Mouse (Mus musculus) C2C12 (cell line): ENCODE results near the gene Slc25a38. TPM values are rescaled to one million over a fixed set of nuclear protein-coding genes. Genes with fewer than 3 reads are reported as not detected.

Experiments
- H3K27me3 ChIP-seq: one replicate; pipeline ENCODE4 v1.6.1; 2011; ENCODE audit not compliant: control insufficient read depth, insufficient read depth, insufficient read length
- H3K36me3 ChIP-seq: one replicate; pipeline ENCODE4 v1.6.1; 2011; ENCODE audit not compliant: control insufficient read depth, insufficient read depth
- H3K4me3 ChIP-seq: one replicate; pipeline ENCODE4 v1.5.1; 2011; ENCODE audit warnings: mild to moderate bottlenecking, control low read depth; ENCODE audit not compliant: poor library complexity, insufficient read depth, severe bottlenecking
- H3K79me2 ChIP-seq: one replicate; pipeline ENCODE4 v1.6.1; 2011; ENCODE audit not compliant: control insufficient read depth, insufficient read depth
- H3K79me3 ChIP-seq: one replicate; pipeline ENCODE4 v1.6.1; 2011; ENCODE audit warnings: low read depth, control low read depth
- H3ac ChIP-seq: one replicate; pipeline ENCODE3; 2011; ENCODE audit warnings: low read depth; ENCODE audit not compliant: control insufficient read depth, insufficient read length
- CEBPB ChIP-seq: IDR thresholded peaks from one replicate; pipeline ENCODE4 v1.6.1; 2011; ENCODE audit warnings: low read depth, mild to moderate bottlenecking, control low read depth, moderate library complexity
- CTCF ChIP-seq: IDR thresholded peaks from one replicate; pipeline ENCODE4 v1.5.1; 2011; ENCODE audit not compliant: control insufficient read depth, insufficient read depth, insufficient read length
- FOSL1 ChIP-seq: IDR thresholded peaks from one replicate; pipeline ENCODE4 v1.8.0; 2011; ENCODE audit warnings: mild to moderate bottlenecking, low read length; ENCODE audit not compliant: poor library complexity, insufficient read depth, severe bottlenecking
- MAX ChIP-seq: IDR thresholded peaks from one replicate; pipeline ENCODE4 v1.6.1; 2011; ENCODE audit warnings: mild to moderate bottlenecking, control low read depth
- MYOD1 ChIP-seq: IDR thresholded peaks from one replicate; pipeline ENCODE4 v1.6.1; 2011; ENCODE audit warnings: low read depth; ENCODE audit not compliant: control insufficient read depth, insufficient read length
- MYOG ChIP-seq: IDR thresholded peaks from one replicate; pipeline ENCODE4 v1.6.1; 2011; ENCODE audit not compliant: control insufficient read depth, insufficient read length; ENCODE audit errors: extremely low read depth
- USF1 ChIP-seq: IDR thresholded peaks from one replicate; pipeline ENCODE4 v1.6.1; 2011; ENCODE audit warnings: low read depth, mild to moderate bottlenecking, control low read depth, moderate library complexity
- polyA plus RNA-seq: library from polyadenylated mRNA; unstranded; fragments of >200 nt; fragmentation: generic; extraction: Trizol; gene quantifications from one replicate; pipeline ENCODE4 v1.2.1, GENCODE M21; 2012; ENCODE audit warnings: missing spikeins

Gene Slc25a38
- polyA plus RNA-seq, 1 experiment: 17.1 TPM

DNA sequence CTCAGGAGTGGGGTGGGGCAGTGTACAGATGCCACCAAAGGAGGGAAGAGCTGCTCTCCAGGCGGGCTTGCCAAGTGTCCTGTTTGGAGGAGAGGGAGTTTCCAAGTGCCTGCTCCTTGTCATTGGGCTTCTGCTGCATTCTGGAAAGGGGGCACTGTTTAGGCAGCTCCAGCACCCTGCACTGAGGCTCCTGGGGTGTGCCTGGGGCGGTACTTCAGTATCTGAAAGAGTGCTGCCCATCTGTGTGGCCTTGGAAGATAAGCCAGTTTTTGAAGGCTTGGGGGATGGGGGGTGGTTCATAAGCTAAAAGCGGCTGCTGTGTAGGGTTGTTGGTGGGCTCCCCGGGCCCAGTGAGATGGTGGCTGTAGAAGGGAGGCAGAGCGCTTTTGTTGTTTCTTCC lies 5.4 kb downstream of the Slc25a38 start:
- H3ac ChIP-seq: no peak overlapping the region
- H3K79me3 ChIP-seq: peaks cover 10% of the 10 kb centered on the region
- H3K4me3 ChIP-seq: no peak overlapping the region
- H3K79me2 ChIP-seq: peaks cover 32% of the 10 kb centered on the region
- no peaks in the 10 kb centered on the region for H3K36me3 ChIP-seq
- H3K27me3 ChIP-seq: no peaks in the 10 kb centered on the region
- TF ChIP-seq CTCF (no peak), CEBPB (no peak), FOSL1 (no peak), USF1 (no peak), MYOG (no peak), MAX (no peak), MYOD1 (no peak)

DNA sequence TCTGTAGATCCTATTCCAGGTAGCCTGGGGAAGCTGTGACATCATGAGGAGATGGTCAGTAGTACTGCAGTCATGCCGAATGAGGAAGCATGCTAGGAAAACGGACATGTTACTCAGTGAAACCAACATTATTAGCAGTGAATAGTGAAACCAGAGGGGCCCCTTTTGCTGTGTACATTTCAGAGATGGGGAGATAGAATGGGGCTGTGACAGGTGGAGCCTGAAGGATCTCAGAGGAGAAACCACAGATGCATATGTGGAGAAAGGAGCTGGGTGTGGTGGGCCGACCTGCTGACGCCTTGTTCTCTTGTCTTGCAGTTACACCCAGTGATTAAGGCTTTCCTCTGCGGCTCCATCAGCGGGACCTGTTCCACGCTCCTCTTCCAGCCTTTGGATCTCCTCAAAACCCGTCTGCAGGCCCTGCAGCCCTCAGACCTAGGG lies 6.0 kb downstream of the Slc25a38 start:
- no peak overlapping the region for H3ac ChIP-seq
- H3K79me3 ChIP-seq: peaks cover 8% of the 10 kb centered on the region
- TF ChIP-seq USF1: no peak
- H3K79me2 ChIP-seq: peaks cover 28% of the 10 kb centered on the region
- H3K27me3 ChIP-seq: no peaks in the 10 kb centered on the region
- H3K4me3 ChIP-seq: no peak overlapping the region
- H3K36me3 ChIP-seq: no peaks in the 10 kb centered on the region

GRCm38 (mm10) chr9:120118212-120118611 lies 8.0 kb downstream of the Slc25a38 start:
- Histone ChIP-seq H3K27me3 (no peaks in the 10 kb centered on the region), H3K79me2 (peaks cover 8% of the 10 kb centered on the region), H3K36me3 (peaks cover 8% of the 10 kb centered on the region), H3K4me3 (no peak overlapping the region), H3ac (no peak overlapping the region), H3K79me3 (no peaks in the 10 kb centered on the region)
- TF ChIP-seq CTCF: no peak
- TF ChIP-seq CEBPB: no peak
- TF ChIP-seq MYOD1: no peak
- TF ChIP-seq MAX: no peak
- no peak for TF ChIP-seq USF1
- TF ChIP-seq FOSL1: no peak
- no peak for TF ChIP-seq MYOG

GRCm38 (mm10) chr9:120120503-120120902 lies 10.3 kb downstream of the Slc25a38 start:
- no peak overlapping the region for H3K4me3 ChIP-seq
- H3K27me3 ChIP-seq: no peaks in the 10 kb centered on the region
- H3K36me3 ChIP-seq: peaks cover 15% of the 10 kb centered on the region
- H3K79me3 ChIP-seq: no peaks in the 10 kb centered on the region
- no peaks in the 10 kb centered on the region for H3K79me2 ChIP-seq
- H3ac ChIP-seq: no peak overlapping the region
- no peak for TF ChIP-seq CEBPB
- TF ChIP-seq MYOG: no peak
- TF ChIP-seq MAX: no peak
- no peak for TF ChIP-seq MYOD1
- TF ChIP-seq CTCF: no peak
- no peak for TF ChIP-seq USF1
- no peak for TF ChIP-seq FOSL1

GRCm38 (mm10) chr9:120126868-120127267 lies 16.7 kb downstream of the Slc25a38 start:
- H3K79me3 ChIP-seq: peaks cover 27% of the 10 kb centered on the region
- no peaks in the 10 kb centered on the region for H3K27me3 ChIP-seq
- TF ChIP-seq CEBPB (no peak), USF1 (no peak), MYOG (no peak), FOSL1 (no peak), CTCF (no peak), MYOD1 (no peak), MAX (no peak)
- peaks cover 52% of the 10 kb centered on the region for H3K36me3 ChIP-seq
- no peak overlapping the region for H3ac ChIP-seq
- no peak overlapping the region for H3K4me3 ChIP-seq
- peaks cover 34% of the 10 kb centered on the region for H3K79me2 ChIP-seq

- Histone ChIP-seq H3K4me3 (peak within 1 kb of the TSS; percentile 91), H3ac (peak within 1 kb of the TSS; percentile 100), H3K27me3 (no peaks in the 10 kb centered on the region), H3K79me2 (peaks cover 34% of the 10 kb centered on the region), H3K36me3 (peaks cover 55% of the 10 kb centered on the region), H3K79me3 (peaks cover 27% of the 10 kb centered on the region)
- TF ChIP-seq MAX (peak; percentile 88), MYOD1 (no peak)
These were observed 17.5 kb downstream of the Slc25a38 start, which contains the start of gene Rpsa for GRCm38 (mm10) chr9:120127538-120128251. Rpsa (plus strand) TSS chr9:120127689.
